Mouse (Mus musculus) lung, adult 2 months (tissue): ENCODE results near the gene Hapln1.

ENCODE experiments used
- CTCF ChIP-seq: fragments of 200-500 bp; IDR thresholded peaks from 2 replicates; pipeline ENCODE4 v1.5.1; 2011; ENCODE audit warnings: mild to moderate bottlenecking, low read length, control low read depth; ENCODE audit not compliant: insufficient read depth
- POLR2A ChIP-seq: fragments of 200-500 bp; IDR thresholded peaks from 2 replicates; pipeline ENCODE4 v1.6.1; 2011; ENCODE audit warnings: low read depth, mild to moderate bottlenecking, control low read depth, low read length, borderline replicate concordance; ENCODE audit errors: extremely low read depth

GRCm38 (mm10) chr13:89595105-89595504 is 55.5 kb downstream of the Hapln1 start:
- TF ChIP-seq CTCF: no peak
- no peak for TF ChIP-seq POLR2A
